Mouse (Mus musculus): ENCODE results near the gene Agt. TPM values are rescaled to one million over a fixed set of nuclear protein-coding genes. Genes with fewer than 3 reads are reported as not detected.

Agt gene
- polyA plus RNA-seq, 1 experiment from 2014 or later, result not detected

DNA sequence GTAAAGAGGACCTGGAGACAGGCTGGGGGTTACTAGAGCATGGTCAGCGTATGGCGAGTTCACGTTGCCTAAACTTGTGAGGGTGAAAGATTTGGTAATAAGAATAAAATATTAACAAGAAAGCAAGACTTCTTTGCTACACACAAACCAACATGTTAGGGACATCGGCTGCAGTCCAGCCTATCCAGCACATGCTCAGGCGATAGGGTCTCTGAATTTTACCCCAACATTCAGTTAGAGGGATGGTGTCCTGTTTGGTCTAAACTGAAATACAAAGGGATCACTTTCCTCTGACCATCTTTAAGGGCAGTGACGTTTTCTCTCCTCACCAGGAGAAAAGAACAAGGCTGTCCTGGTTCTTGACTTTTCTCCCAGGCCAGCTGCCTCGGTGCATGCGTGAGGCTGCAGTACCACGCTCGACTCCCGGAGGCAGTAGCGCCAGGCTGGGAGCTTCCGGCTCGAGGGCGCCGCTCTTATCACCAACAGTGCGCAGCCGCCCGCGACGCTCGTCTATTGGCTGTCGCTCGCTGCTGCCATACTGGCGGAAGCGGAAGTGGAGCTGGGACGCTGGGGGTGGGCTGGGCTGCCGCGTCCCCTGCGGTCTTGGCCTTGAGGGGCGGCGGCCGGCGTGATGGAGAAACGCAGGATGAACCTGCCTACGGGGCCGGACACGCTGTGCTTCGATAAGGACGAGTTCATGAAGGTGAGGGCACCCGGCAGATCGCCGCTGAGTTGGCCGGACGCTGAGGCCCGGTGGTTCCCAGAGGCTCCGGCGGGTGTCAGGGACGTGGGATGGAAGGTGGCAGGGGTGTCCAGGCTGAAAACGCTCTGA is 49.0 kb downstream of the Agt start, which contains the start of gene Cog2:
Gene Cog2 (plus strand): TSS at position 519 of the 832 bp plus-strand sequence.
- Histone ChIP-seq H3K27ac (ENCODE audit: low read depth, low read length) (no peak within 1 kb of the TSS), H3K27me3 (ENCODE audit: control insufficient read depth, insufficient read depth, low read length) (no peaks in the 10 kb centered on the region), H3K4me2 (peak within 1 kb of the TSS; percentile 88), H3K36me3 (ENCODE audit: control insufficient read depth, insufficient read depth, low read length) (no peaks in the 10 kb centered on the region), H3K9ac (ENCODE audit: low read length) (peak within 1 kb of the TSS; percentile 81), H3K4me1 (ENCODE audit: control insufficient read depth, insufficient read depth, low read length) (peaks cover 11% of the 10 kb centered on the region), H3K9me3 (ENCODE audit: control insufficient read depth, low read length) (no peaks in the 10 kb centered on the region), H3K4me3 (ENCODE audit: low read depth, low read length) (peak within 1 kb of the TSS; percentile 90)
- 10% methylated on average over 50 of the region's 50 CpGs for WGBS
- DNase-seq (ENCODE audit: low spot score, missing footprints), result peak; percentile 99
- ATAC-seq (ENCODE audit: low FRiP score), result peak; percentile 100

DNA sequence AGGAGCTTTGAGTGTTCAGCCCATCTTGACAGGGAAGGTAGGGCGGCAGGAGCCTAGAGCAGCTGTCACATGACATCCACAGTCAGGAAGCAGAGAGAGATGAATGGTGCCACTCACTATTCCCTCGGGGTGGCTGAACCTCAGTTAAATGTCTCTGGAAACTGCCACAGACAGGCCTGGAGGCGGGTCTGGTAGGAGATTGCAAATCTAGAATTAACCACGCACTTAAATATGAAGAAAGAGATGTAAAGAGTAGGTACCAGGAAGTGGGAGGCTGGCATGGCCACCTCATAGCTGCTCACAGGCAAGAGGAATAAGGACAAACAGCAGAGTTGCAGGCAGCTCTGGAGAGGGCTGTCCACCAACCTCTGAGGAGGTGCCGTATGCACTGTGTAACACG is 52.4 kb downstream of the Agt start:
- H3K4me2 ChIP-seq, result no peak overlapping the region
- no peaks in the 10 kb centered on the region for H3K36me3 ChIP-seq (ENCODE audit: control insufficient read depth, insufficient read depth, low read length)
- peaks cover 10% of the 10 kb centered on the region for H3K4me1 ChIP-seq (ENCODE audit: control insufficient read depth, insufficient read depth, low read length)
- H3K9ac ChIP-seq (ENCODE audit: low read length), result no peak overlapping the region
- DNase-seq (ENCODE audit: low spot score, missing footprints) (no peak), ATAC-seq (ENCODE audit: low FRiP score) (no peak)
- 72% methylated on average over 6 of the region's 6 CpGs for WGBS
- no peaks in the 10 kb centered on the region for H3K27me3 ChIP-seq (ENCODE audit: control insufficient read depth, insufficient read depth, low read length)
- H3K27ac ChIP-seq (ENCODE audit: low read depth, low read length), result no peak overlapping the region
- no peaks in the 10 kb centered on the region for H3K9me3 ChIP-seq (ENCODE audit: control insufficient read depth, low read length)
- no peak overlapping the region for H3K4me3 ChIP-seq (ENCODE audit: low read depth, low read length)

DNA sequence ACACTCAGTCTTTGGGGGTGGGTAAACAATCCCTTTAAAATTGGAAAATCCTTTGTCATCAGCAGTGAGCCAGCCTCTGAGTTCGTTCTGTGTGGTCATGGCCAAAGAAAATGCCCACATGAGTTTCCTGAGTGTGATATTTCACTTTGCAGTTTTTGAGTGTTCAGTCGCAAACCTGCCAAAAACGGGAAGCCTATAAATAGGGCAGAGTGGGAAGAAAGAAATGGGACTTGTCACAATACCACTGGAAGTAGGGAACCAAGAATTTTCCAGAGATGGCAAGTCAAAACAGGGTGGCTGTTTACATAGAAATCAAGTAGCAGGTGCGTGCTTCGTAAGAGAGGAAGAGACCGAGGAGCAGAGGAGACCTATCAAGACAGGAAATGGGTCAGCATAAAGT is 53.0 kb downstream of the Agt start:
- Histone ChIP-seq H3K9ac (ENCODE audit: low read length) (no peak overlapping the region), H3K36me3 (ENCODE audit: control insufficient read depth, insufficient read depth, low read length) (no peaks in the 10 kb centered on the region), H3K27ac (ENCODE audit: low read depth, low read length) (no peak overlapping the region), H3K27me3 (ENCODE audit: control insufficient read depth, insufficient read depth, low read length) (no peaks in the 10 kb centered on the region), H3K4me3 (ENCODE audit: low read depth, low read length) (no peak overlapping the region), H3K4me1 (ENCODE audit: control insufficient read depth, insufficient read depth, low read length) (peaks cover 4% of the 10 kb centered on the region), H3K9me3 (ENCODE audit: control insufficient read depth, low read length) (no peaks in the 10 kb centered on the region), H3K4me2 (no peak overlapping the region)
- DNase-seq (ENCODE audit: low spot score, missing footprints) (no peak), ATAC-seq (ENCODE audit: low FRiP score) (no peak)
- 74% methylated on average over 6 of the region's 6 CpGs for WGBS

DNA sequence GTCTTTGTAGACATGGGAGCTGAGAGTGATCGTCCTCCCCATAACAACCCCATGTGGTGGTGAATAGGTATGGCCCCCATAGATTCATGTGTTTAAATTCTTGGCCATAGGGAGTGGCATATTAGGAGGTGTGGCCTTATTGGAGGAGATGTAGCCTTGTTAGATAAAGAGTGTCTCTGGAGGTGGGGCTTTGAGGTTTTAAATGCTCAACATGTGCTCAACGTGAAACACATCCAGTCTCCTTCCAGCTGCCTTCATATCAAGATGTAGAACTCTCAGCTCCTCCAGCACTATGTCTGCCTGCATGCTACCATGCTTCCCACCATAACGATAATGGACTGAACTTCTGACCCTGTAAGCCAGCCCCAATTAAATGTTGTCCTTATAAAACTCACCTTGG is 53.5 kb downstream of the Agt start:
- 69% methylated on average over 3 of the region's 3 CpGs for WGBS
- H3K27ac ChIP-seq (ENCODE audit: low read depth, low read length), result no peak overlapping the region
- H3K4me3 ChIP-seq (ENCODE audit: low read depth, low read length), result no peak overlapping the region
- H3K36me3 ChIP-seq (ENCODE audit: control insufficient read depth, insufficient read depth, low read length), result no peaks in the 10 kb centered on the region
- DNase-seq (ENCODE audit: low spot score, missing footprints) (no peak), ATAC-seq (ENCODE audit: low FRiP score) (no peak)
- no peaks in the 10 kb centered on the region; the same call in 1 of the 2 replicates for H3K4me1 ChIP-seq (ENCODE audit: control insufficient read depth, insufficient read depth, low read length)
- H3K9ac ChIP-seq (ENCODE audit: low read length), result no peak overlapping the region
- no peaks in the 10 kb centered on the region for H3K9me3 ChIP-seq (ENCODE audit: control insufficient read depth, low read length)
- no peak overlapping the region for H3K4me2 ChIP-seq
- H3K27me3 ChIP-seq (ENCODE audit: control insufficient read depth, insufficient read depth, low read length), result no peaks in the 10 kb centered on the region

DNA sequence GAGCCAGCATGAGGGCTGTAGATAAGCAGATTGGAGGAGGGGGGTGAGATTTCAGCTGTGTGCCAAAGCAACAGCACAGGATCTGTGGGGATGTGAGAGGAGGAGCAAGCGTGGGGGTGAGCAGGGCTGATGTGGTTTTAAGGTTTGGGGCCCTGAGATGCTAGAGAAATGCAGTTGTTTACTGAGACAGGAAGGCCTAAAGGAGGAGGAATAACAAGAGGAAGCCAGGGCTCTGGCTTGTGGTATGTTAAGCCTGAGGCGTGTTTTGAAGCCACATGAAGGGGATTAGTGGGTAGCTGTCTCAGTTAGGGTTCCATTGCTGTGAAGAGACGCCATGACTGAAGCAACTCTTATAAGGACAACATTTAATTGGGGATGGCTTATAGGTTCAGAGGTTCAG is 60.4 kb downstream of the Agt start:
- H3K9me3 ChIP-seq (ENCODE audit: control insufficient read depth, low read length), result no peaks in the 10 kb centered on the region
- H3K36me3 ChIP-seq (ENCODE audit: control insufficient read depth, insufficient read depth, low read length), result no peaks in the 10 kb centered on the region
- H3K4me1 ChIP-seq (ENCODE audit: control insufficient read depth, insufficient read depth, low read length), result no peaks in the 10 kb centered on the region
- 72% methylated on average over 3 of the region's 3 CpGs for WGBS
- no peak for ATAC-seq (ENCODE audit: low FRiP score)
- no peaks in the 10 kb centered on the region for H3K27me3 ChIP-seq (ENCODE audit: control insufficient read depth, insufficient read depth, low read length)
- DNase-seq (ENCODE audit: low spot score, missing footprints), result no peak
- H3K4me2 ChIP-seq, result no peak overlapping the region
- H3K9ac ChIP-seq (ENCODE audit: low read length), result no peak overlapping the region
- H3K27ac ChIP-seq (ENCODE audit: low read depth, low read length), result no peak overlapping the region
- H3K4me3 ChIP-seq (ENCODE audit: low read depth, low read length), result no peak overlapping the region

DNA sequence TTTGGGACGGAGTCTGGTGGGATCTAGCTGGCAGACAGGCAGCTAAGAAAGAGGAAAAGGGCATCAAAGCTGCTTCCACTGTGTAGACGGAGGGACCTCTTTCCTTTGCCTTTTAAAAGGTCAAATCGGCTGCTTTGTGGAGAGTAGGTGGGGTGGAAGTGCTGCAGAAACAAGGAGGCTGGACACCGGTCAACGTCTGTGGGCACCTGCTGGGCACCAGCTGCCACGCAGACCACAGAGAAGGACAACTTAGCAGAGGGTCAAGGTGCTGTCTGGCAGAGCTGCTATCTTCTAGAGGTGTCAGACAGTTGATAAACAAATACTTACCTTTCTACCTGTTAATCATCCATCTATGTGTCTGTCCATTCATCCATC is 61.2 kb downstream of the Agt start:
- ATAC-seq (ENCODE audit: low FRiP score) (no peak), DNase-seq (ENCODE audit: low spot score, missing footprints) (no peak)
- Histone ChIP-seq H3K4me3 (ENCODE audit: low read depth, low read length) (no peak overlapping the region), H3K27me3 (ENCODE audit: control insufficient read depth, insufficient read depth, low read length) (no peaks in the 10 kb centered on the region), H3K4me1 (ENCODE audit: control insufficient read depth, insufficient read depth, low read length) (no peaks in the 10 kb centered on the region), H3K36me3 (ENCODE audit: control insufficient read depth, insufficient read depth, low read length) (no peaks in the 10 kb centered on the region), H3K9ac (ENCODE audit: low read length) (no peak overlapping the region), H3K4me2 (no peak overlapping the region), H3K27ac (ENCODE audit: low read depth, low read length) (no peak overlapping the region), H3K9me3 (ENCODE audit: control insufficient read depth, low read length) (no peaks in the 10 kb centered on the region; the same call in 1 of the 2 replicates)
- WGBS, result 76% methylated on average over 6 of the region's 6 CpGs

DNA sequence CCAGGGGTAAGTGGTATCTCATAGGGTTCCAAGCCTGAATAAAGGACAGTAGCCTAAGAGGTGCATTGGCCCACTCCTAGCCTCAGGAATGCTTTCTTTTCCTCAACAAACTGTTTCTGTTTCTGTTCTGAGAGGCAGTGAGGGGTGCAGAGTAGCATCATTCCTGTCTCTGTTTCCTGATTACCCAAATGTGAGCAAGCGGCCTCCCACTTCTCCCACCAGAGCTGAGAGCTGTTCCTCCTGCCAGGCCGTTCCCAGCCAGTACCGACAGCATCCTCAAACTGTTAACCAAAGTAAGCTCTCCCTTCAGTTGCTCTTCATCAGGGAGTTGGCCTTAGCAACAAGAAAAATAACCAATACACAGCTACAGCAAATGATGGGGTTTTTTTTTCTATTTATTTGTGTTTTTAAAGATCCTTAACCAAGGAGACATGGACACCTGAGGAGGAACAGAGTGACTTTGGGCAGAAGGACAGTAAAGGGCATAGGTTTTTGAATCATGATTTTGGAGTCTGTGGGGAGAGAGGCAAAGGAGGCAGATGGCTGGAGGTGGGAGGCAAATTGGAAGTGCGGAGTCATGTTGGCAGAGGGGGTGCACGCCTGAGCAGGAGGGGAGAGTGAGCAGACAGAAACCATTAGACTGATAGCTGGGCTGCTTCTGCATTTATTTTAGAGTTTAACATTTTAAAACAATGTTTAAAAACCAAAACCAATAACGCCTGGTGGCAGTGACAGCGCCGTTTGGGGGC is 61.8 kb downstream of the Agt start:
- H3K4me2 ChIP-seq, result no peak overlapping the region
- no peaks in the 10 kb centered on the region for H3K36me3 ChIP-seq (ENCODE audit: control insufficient read depth, insufficient read depth, low read length)
- no peak overlapping the region for H3K27ac ChIP-seq (ENCODE audit: low read depth, low read length)
- H3K9me3 ChIP-seq (ENCODE audit: control insufficient read depth, low read length), result no peaks in the 10 kb centered on the region; the same call in 1 of the 2 replicates
- DNase-seq (ENCODE audit: low spot score, missing footprints) (no peak), ATAC-seq (ENCODE audit: low FRiP score) (no peak)
- no peak overlapping the region for H3K9ac ChIP-seq (ENCODE audit: low read length)
- 74% methylated on average over 8 of the region's 8 CpGs for WGBS
- H3K4me3 ChIP-seq (ENCODE audit: low read depth, low read length), result no peak overlapping the region
- H3K4me1 ChIP-seq (ENCODE audit: control insufficient read depth, insufficient read depth, low read length), result no peaks in the 10 kb centered on the region
- H3K27me3 ChIP-seq (ENCODE audit: control insufficient read depth, insufficient read depth, low read length), result no peaks in the 10 kb centered on the region
